Mouse (Mus musculus): ENCODE measurements around the gene Plekhn1. TPM values are rescaled to one million over a fixed set of nuclear protein-coding genes. Genes with fewer than 3 reads are reported as not detected.

Plekhn1 gene
- total and polyA plus RNA-seq, 3 experiments = 9.7 to 25.2 (median 10.8) TPM

GRCm38 (mm10) chr4:156171828-156172227 lies 62.8 kb downstream of the Plekhn1 start:
- no peak overlapping the region; the same call in 1 of the 2 replicates for H3K27ac ChIP-seq
- H3K4me3 ChIP-seq = no peak overlapping the region
- no peak overlapping the region for H3K9ac ChIP-seq (ENCODE audit: low read depth, low read length)
- no peaks in the 10 kb centered on the region for H3K36me3 ChIP-seq (ENCODE audit: control insufficient read depth, insufficient read depth, low read length)
- 72% methylated on average over 11 of the region's 11 CpGs for WGBS
- DNase-seq = peak; percentile 60 to 80
- H3K79me2 ChIP-seq (replicated peaks; ENCODE audit: control insufficient read depth, insufficient read depth, low read length) = no peaks in the 10 kb centered on the region
- TF ChIP-seq POLR2A (IDR thresholded peaks at IDR 0.05; ENCODE audit: insufficient read depth, low read depth, low read length) = no peak
- TF ChIP-seq EP300 (IDR thresholded peaks at IDR 0.05; ENCODE audit: insufficient read depth, low read depth, low read length) = peak; percentile 64; the same call in 1 of the 2 replicates
- intact Hi-C loops (cut with DNase I) = loop anchor here (5.0 kb wide), 1 partner anchor 45 kb away; the partner anchor contains the start of gene Perm1
- no peaks in the 10 kb centered on the region for H3K27me3 ChIP-seq (ENCODE audit: control insufficient read depth, insufficient read depth, low read length)
- no peaks in the 10 kb centered on the region for H3K4me1 ChIP-seq (ENCODE audit: control insufficient read depth, insufficient read depth, low read length)

Small RNAs within 50 kb of the gene (microRNA-seq; reads per million reads assigned to microRNA genes)
- 6.6 to 9.0 reads per million in 2 experiments for gene Mir7658

Other genes starting within 250 kb of the Plekhn1 start
- gene B3galt6, start 242.2 kb downstream of the Plekhn1 start, total RNA-seq (2021) = 1 to 10 TPM; 2.5 to 3.0 TPM
- gene B3galt6, start 242.2 kb downstream of the Plekhn1 start, polyA plus RNA-seq (2012; rRNA removed) = 2.7 and 3.6 TPM in 2 replicates
- 10 to 100 TPM; 79.2 to 91.0 TPM for gene Sdf4, start 242.0 kb downstream of the Plekhn1 start, total RNA-seq (2021)
- gene Sdf4, start 242.0 kb downstream of the Plekhn1 start, polyA plus RNA-seq (2012; rRNA removed) = 23.7 and 37.1 TPM in 2 replicates
- gene Tnfrsf4, start 221.0 kb downstream of the Plekhn1 start, total RNA-seq (2021) = not detected
- 1.1 and 1.4 TPM in 2 replicates for gene Tnfrsf4, start 221.0 kb downstream of the Plekhn1 start, polyA plus RNA-seq (2012; rRNA removed)
- gene Tnfrsf18, start 208.7 kb downstream of the Plekhn1 start, total RNA-seq (2021) = under 1 TPM in 1 of 2 experiments, not detected in 1; 0.31 TPM
- 0.80 and 0.82 TPM in 2 replicates for gene Tnfrsf18, start 208.7 kb downstream of the Plekhn1 start, polyA plus RNA-seq (2012; rRNA removed)
- gene Ttll10, start 175.4 kb downstream of the Plekhn1 start, total RNA-seq (2021) = not detected
- 0.32 and 1.1 TPM in 2 replicates for gene Ttll10, start 175.4 kb downstream of the Plekhn1 start, polyA plus RNA-seq (2012; rRNA removed)
- 1 to 10 TPM; 1.7 to 3.5 TPM for gene 9430015G10Rik, start 124.9 kb downstream of the Plekhn1 start, total RNA-seq (2021)
- 5.9 and 7.5 TPM in 2 replicates for gene 9430015G10Rik, start 124.9 kb downstream of the Plekhn1 start, polyA plus RNA-seq (2012; rRNA removed)
- under 1 TPM in 1 of 2 experiments, not detected in 1; 0.07 TPM for gene Rnf223, start 104.3 kb downstream of the Plekhn1 start, total RNA-seq (2021)
- gene Rnf223, start 104.3 kb downstream of the Plekhn1 start, polyA plus RNA-seq (2012; rRNA removed) = 0.09 and 0.14 TPM in 2 replicates
- 10 to 100 TPM; 24.3 to 26.9 TPM for gene Agrn, start 37.4 kb downstream of the Plekhn1 start, total RNA-seq (2021)
- gene Agrn, start 37.4 kb downstream of the Plekhn1 start, polyA plus RNA-seq (2012; rRNA removed) = 50.4 and 70.1 TPM in 2 replicates
- 1 to 10 TPM; 3.2 to 4.5 TPM for gene Isg15, start 34.0 kb downstream of the Plekhn1 start, total RNA-seq (2021)
- gene Isg15, start 34.0 kb downstream of the Plekhn1 start, polyA plus RNA-seq (2012; rRNA removed) = 6.9 and 8.3 TPM in 2 replicates
- 10 to 100 TPM in 1 of 2 experiments, 1 to 10 TPM in 1; 9.7 to 12.1 TPM for gene AW011738, start 31.6 kb downstream of the Plekhn1 start, total RNA-seq (2021)
- 4.6 and 4.8 TPM in 2 replicates for gene AW011738, start 31.6 kb downstream of the Plekhn1 start, polyA plus RNA-seq (2012; rRNA removed)
- 100 to 1,000 TPM; 273 to 332 TPM for gene Perm1, start 19.0 kb downstream of the Plekhn1 start, total RNA-seq (2021)
- 163 and 257 TPM in 2 replicates for gene Perm1, start 19.0 kb downstream of the Plekhn1 start, polyA plus RNA-seq (2012; rRNA removed)
- gene Noc2l, start 1.2 kb upstream of the Plekhn1 start, total RNA-seq (2021) = 10 to 100 TPM; 24.8 to 25.1 TPM
- 33.9 and 45.5 TPM in 2 replicates for gene Noc2l, start 1.2 kb upstream of the Plekhn1 start, polyA plus RNA-seq (2012; rRNA removed)
- not detected for gene Samd11, start 20.8 kb upstream of the Plekhn1 start, total RNA-seq (2021)
- gene Samd11, start 20.8 kb upstream of the Plekhn1 start, polyA plus RNA-seq (2012; rRNA removed) = 0.09 and 0.61 TPM in 2 replicates
- not detected for gene Vmn2r-ps159, start 96.2 kb upstream of the Plekhn1 start, total RNA-seq (2021)
- not detected in 2 replicates for gene Vmn2r-ps159, start 96.2 kb upstream of the Plekhn1 start, polyA plus RNA-seq (2012; rRNA removed)